Comparison of ENCODE assay signal across 30 mouse cellular contexts in genomic region chr5:117338503-117338902, GRCm38 (mm10). TPM values are rescaled to one million over a fixed set of nuclear protein-coding genes. Genes with fewer than 3 reads are reported as not detected.
DNase-seq lines count a peak whose midpoint lies in the region; ATAC-seq and TF ChIP-seq lines count a peak whose summit lies in the region.
"Had no signal": no experiment of that assay in that cellular context is flagged by ENCODE, and none has a peak within 500 bp of the region (broad histone marks: within the 10 kb centered on the region; RNA-seq: fewer than 3 reads in every experiment).

No protein-coding gene starts in this region.

- peak; percentile 48; the same call in 1 of the 2 replicates for ATAC-seq in liver, embryonic 14.5 days (ENCODE audit: insufficient read depth)
- ATAC-seq in common myeloid progenitor, adult 5-6 weeks (replicated peaks; ENCODE audit: low read depth, poor library complexity, severe bottlenecking) = peak; percentile 69; the same call in 1 of the 2 replicates
- peak; percentile 67; the same call in 1 of the 2 replicates for ATAC-seq in liver, embryonic 16.5 days (ENCODE audit: low read depth)
- peak; percentile 88 for ATAC-seq in megakaryocyte-erythroid progenitor cell, adult 5-6 weeks (replicated peaks; ENCODE audit: low FRiP score, low TSS enrichment, poor library complexity, severe bottlenecking)
- ATAC-seq: activated CD4-positive, CD25-positive, alpha-beta regulatory T cell, adult 4 months; forebrain, embryonic 13.5 days; forebrain, embryonic 16.5 days; hindbrain, embryonic 16.5 days had no signal

- no peaks in the 10 kb centered on the region for H3K36me3 ChIP-seq in liver, embryonic 14.5 days (replicated peaks; ENCODE audit: control insufficient read depth, insufficient read depth, low read depth)
- no peaks in the 10 kb centered on the region for H3K36me3 ChIP-seq in liver, embryonic 16.5 days (ENCODE audit: control insufficient read depth, insufficient read depth)
- H3K36me3 ChIP-seq: G1E; hindbrain, embryonic 13.5 days had no signal

- no peak overlapping the region for H3K4me3 ChIP-seq in liver, embryonic 14.5 days (ENCODE audit: insufficient read depth in 1 of 2, low read depth in 2 of 2, low read length in 2 of 2)
- H3K4me3 ChIP-seq in liver, embryonic 16.5 days (ENCODE audit: low read depth, low read length) = no peak overlapping the region
- H3K4me3 ChIP-seq: embryonic facial prominence, embryonic 12.5 days; embryonic facial prominence, embryonic 15.5 days; erythroblast, embryonic 14.5 days; forebrain, embryonic 10.5 days; forebrain, embryonic 13.5 days; gastrocnemius, adult 2 months; hindbrain, embryonic 10.5 days; hindbrain, embryonic 13.5 days had no signal

- no peak overlapping the region for H3K27ac ChIP-seq in liver, embryonic 14.5 days
- no peak overlapping the region for H3K27ac ChIP-seq in liver, embryonic 16.5 days (ENCODE audit: low read length)
- H3K27ac ChIP-seq: embryonic facial prominence, embryonic 12.5 days; embryonic facial prominence, embryonic 15.5 days; forebrain, embryonic 10.5 days; forebrain, embryonic 13.5 days; gastrocnemius, adult 2 months; hindbrain, embryonic 10.5 days; hindbrain, embryonic 13.5 days had no signal

- H3K4me2 ChIP-seq in liver, embryonic 14.5 days (ENCODE audit: low read depth) = no peak overlapping the region
- H3K4me2 ChIP-seq in liver, embryonic 16.5 days (ENCODE audit: low read depth, low read length) = no peak overlapping the region
- H3K4me2 ChIP-seq: embryonic facial prominence, embryonic 12.5 days; embryonic facial prominence, embryonic 15.5 days; forebrain, embryonic 13.5 days; heart, embryonic 11.5 days; hindbrain, embryonic 13.5 days had no signal

- H3K9me3 ChIP-seq in liver, embryonic 14.5 days (ENCODE audit: control insufficient read depth, low read length) = no peaks in the 10 kb centered on the region
- no peaks in the 10 kb centered on the region for H3K9me3 ChIP-seq in liver, embryonic 16.5 days (replicated peaks; ENCODE audit: control insufficient read depth, low read length)
- H3K9me3 ChIP-seq: embryonic facial prominence, embryonic 12.5 days; embryonic facial prominence, embryonic 15.5 days; forebrain, embryonic 13.5 days; hindbrain, embryonic 13.5 days had no signal

- 0 out of 4 replicates have a peak, but pooled peaks cover 0 to 2% of the 10 kb centered on the region in 2 experiments for H3K4me1 ChIP-seq in liver, embryonic 14.5 days (replicated peaks; ENCODE audit: control insufficient read depth in 2 of 2, insufficient read depth in 2 of 2, low read length in 1 of 2)
- H3K4me1 ChIP-seq in liver, embryonic 16.5 days (ENCODE audit: control insufficient read depth, low read depth, low read length) = peaks cover 4% of the 10 kb centered on the region
- H3K4me1 ChIP-seq: embryonic facial prominence, embryonic 12.5 days; embryonic facial prominence, embryonic 15.5 days; forebrain, embryonic 10.5 days; forebrain, embryonic 13.5 days; hindbrain, embryonic 10.5 days; hindbrain, embryonic 13.5 days had no signal

- no peak for TF ChIP-seq CTCF in liver, embryonic 14.5 days (IDR thresholded peaks at IDR 0.05; ENCODE audit: low read depth)

- no peaks in the 10 kb centered on the region for H3K27me3 ChIP-seq in liver, embryonic 14.5 days (ENCODE audit: control insufficient read depth, insufficient read depth, low read length)
- no peaks in the 10 kb centered on the region for H3K27me3 ChIP-seq in liver, embryonic 16.5 days (ENCODE audit: control insufficient read depth, insufficient read depth, low read depth, low read length)
- H3K27me3 ChIP-seq: CH12.LX; embryonic facial prominence, embryonic 12.5 days; embryonic facial prominence, embryonic 15.5 days; forebrain, embryonic 13.5 days; hindbrain, embryonic 13.5 days had no signal

- H3K9ac ChIP-seq in liver, embryonic 14.5 days (replicated peaks) = no peak overlapping the region
- no peak overlapping the region for H3K9ac ChIP-seq in liver, embryonic 16.5 days (ENCODE audit: low read depth, low read length)
- H3K9ac ChIP-seq: embryonic facial prominence, embryonic 12.5 days; embryonic facial prominence, embryonic 15.5 days; forebrain, embryonic 13.5 days; hindbrain, embryonic 13.5 days had no signal

- DNase-seq in liver, embryonic 14.5 days (ENCODE audit: low read depth in 3 of 3, low spot score in 3 of 3) = no peak
- DNase-seq in liver = no peak
- no peak for DNase-seq in spleen, postnatal 14 days (ENCODE audit: low spot score in 2 of 2)
- DNase-seq in frontal cortex, postnatal 36 days (ENCODE audit: low spot score in 2 of 2) = no peak
- DNase-seq: adrenal gland, adult 8-10 months; adrenal gland, postnatal 25 days; B cell, adult 2 months; cerebellum, adult 11-12 months; cerebellum, adult 8-10 months; cerebellum, postnatal 14 days; gastrocnemius, adult 2 months; gastrocnemius, postnatal 14 days; heart, adult 11 months; heart, postnatal 36 days had no signal

- TF ChIP-seq EP300 in liver, embryonic 14.5 days (IDR thresholded peaks at IDR 0.05; ENCODE audit: low read depth) = no peak

- 22% methylated on average over 8 of the region's 8 CpGs for WGBS in liver, embryonic 14.5 days (ENCODE audit: insufficient replicate concordance)
- 31% methylated on average over 8 of the region's 8 CpGs for WGBS in liver, embryonic 16.5 days (ENCODE audit: insufficient replicate concordance)

RNA-seq across cellular contexts. Expression of gene Wsb2, which starts 18.6 kb away (rescaled TPM):
- 13.9 and 14.1 TPM in 2 replicates for polyA plus RNA-seq in liver, embryonic 14.5 days (2012; rRNA removed)
- polyA plus RNA-seq in liver, embryonic 14.5 days (2014; fragmentation: Nextera tagmentation; extraction: Ambion mirVana) = 15.3 and 18.5 TPM in 2 replicates
- 19.4 and 26.6 TPM in 2 replicates for total RNA-seq in common myeloid progenitor, adult 5-6 weeks (2017)
- polyA plus RNA-seq in liver, embryonic 16.5 days (2015; fragmentation: Nextera tagmentation; extraction: Ambion mirVana) = 16.8 and 20.5 TPM in 2 replicates
- 18.1 and 23.1 TPM in 2 replicates for total RNA-seq in megakaryocyte-erythroid progenitor cell, adult 5-6 weeks (2014; fragmentation: Nextera tagmentation)
- total RNA-seq in megakaryocyte-erythroid progenitor cell, adult 5-6 weeks (2017) = 18.9 and 87.8 TPM in 2 replicates

RNA-seq across cellular contexts. Expression of gene Vsig10, which starts 19.6 kb away (rescaled TPM):
- 0.84 and 1.2 TPM in 2 replicates for polyA plus RNA-seq in liver, embryonic 14.5 days (2012; rRNA removed)
- polyA plus RNA-seq in liver, embryonic 14.5 days (2014; fragmentation: Nextera tagmentation; extraction: Ambion mirVana) = 0.60 and 1.5 TPM in 2 replicates
- 2.7 and 3.0 TPM in 2 replicates for total RNA-seq in common myeloid progenitor, adult 5-6 weeks (2017)
- polyA plus RNA-seq in liver, embryonic 16.5 days (2015; fragmentation: Nextera tagmentation; extraction: Ambion mirVana) = 1.5 and 1.8 TPM in 2 replicates
- 1.6 and 2.5 TPM in 2 replicates for total RNA-seq in megakaryocyte-erythroid progenitor cell, adult 5-6 weeks (2014; fragmentation: Nextera tagmentation)
- total RNA-seq in megakaryocyte-erythroid progenitor cell, adult 5-6 weeks (2017) = 1.4 and 2.2 TPM in 2 replicates
- polyA plus RNA-seq: erythroblast, embryonic 14.5 days had no signal

RNA-seq across cellular contexts. Expression of gene Rfc5, which starts 50.3 kb away (rescaled TPM):
- 17.8 and 24.1 TPM in 2 replicates for polyA plus RNA-seq in liver, embryonic 14.5 days (2012; rRNA removed)
- 52.2 and 58.0 TPM in 2 replicates for polyA plus RNA-seq in liver, embryonic 14.5 days (2014; fragmentation: Nextera tagmentation; extraction: Ambion mirVana)
- total RNA-seq in common myeloid progenitor, adult 5-6 weeks (2017) = 64.0 and 68.8 TPM in 2 replicates
- polyA plus RNA-seq in liver, embryonic 16.5 days (2015; fragmentation: Nextera tagmentation; extraction: Ambion mirVana) = 44.3 and 46.6 TPM in 2 replicates
- total RNA-seq in megakaryocyte-erythroid progenitor cell, adult 5-6 weeks (2014; fragmentation: Nextera tagmentation) = 65.5 and 93.1 TPM in 2 replicates
- total RNA-seq in megakaryocyte-erythroid progenitor cell, adult 5-6 weeks (2017) = 50.7 and 58.1 TPM in 2 replicates

RNA-seq across cellular contexts. Expression of gene Pebp1, which starts 51.1 kb away (rescaled TPM):
- 118 and 165 TPM in 2 replicates for polyA plus RNA-seq in liver, embryonic 14.5 days (2012; rRNA removed)
- 194 and 207 TPM in 2 replicates for polyA plus RNA-seq in liver, embryonic 14.5 days (2014; fragmentation: Nextera tagmentation; extraction: Ambion mirVana)
- total RNA-seq in common myeloid progenitor, adult 5-6 weeks (2017) = 128 and 168 TPM in 2 replicates
- polyA plus RNA-seq in liver, embryonic 16.5 days (2015; fragmentation: Nextera tagmentation; extraction: Ambion mirVana) = 174 and 183 TPM in 2 replicates
- total RNA-seq in megakaryocyte-erythroid progenitor cell, adult 5-6 weeks (2014; fragmentation: Nextera tagmentation) = 394 and 495 TPM in 2 replicates
- total RNA-seq in megakaryocyte-erythroid progenitor cell, adult 5-6 weeks (2017) = 135 and 142 TPM in 2 replicates
